21 mouse cellular contexts compared by ENCODE assay signal in genomic region chr6:91268318-91268717, GRCm38 (mm10). TPM values are rescaled to one million over a fixed set of nuclear protein-coding genes. Genes with fewer than 3 reads are reported as not detected.
A peak's percentile ranks its signal among the peaks of the same experiment; 100 is the strongest.
DNase-seq lines count a peak whose midpoint lies in the region; ATAC-seq and TF ChIP-seq lines count a peak whose summit lies in the region.
"Had no signal": no experiment of that assay in that cellular context is flagged by ENCODE, and none has a peak within 500 bp of the region (broad histone marks: within the 10 kb centered on the region; RNA-seq: fewer than 3 reads in every experiment).

No protein-coding gene starts in this region.

- no peak overlapping the region for H3K27ac ChIP-seq in embryonic facial prominence, embryonic 14.5 days (replicated peaks; ENCODE audit: low read depth, low read length)
- H3K27ac ChIP-seq in embryonic facial prominence, embryonic 10.5 days (replicated peaks), result no peak overlapping the region
- no peak overlapping the region for H3K27ac ChIP-seq in midbrain, embryonic 14.5 days (replicated peaks; ENCODE audit: low read depth, low read length)
- H3K27ac ChIP-seq in midbrain, embryonic 15.5 days, result no peak overlapping the region
- H3K27ac ChIP-seq: embryonic facial prominence, embryonic 15.5 days; forebrain, embryonic 15.5 days; hindbrain, embryonic 10.5 days; hindbrain, embryonic 14.5 days; intestine, embryonic 15.5 days had no signal

- H3K4me3 ChIP-seq in embryonic facial prominence, embryonic 14.5 days (ENCODE audit: low read depth, low read length), result no peak overlapping the region
- H3K4me3 ChIP-seq in embryonic facial prominence, embryonic 10.5 days, result no peak overlapping the region
- H3K4me3 ChIP-seq in midbrain, embryonic 14.5 days (replicated peaks; ENCODE audit: low read depth, low read length), result no peak overlapping the region
- no peak overlapping the region for H3K4me3 ChIP-seq in midbrain, embryonic 15.5 days
- H3K4me3 ChIP-seq: embryonic facial prominence, embryonic 15.5 days; forebrain, embryonic 15.5 days; heart, embryonic 12.5 days; hindbrain, embryonic 10.5 days; intestine, embryonic 15.5 days had no signal

- H3K4me2 ChIP-seq in embryonic facial prominence, embryonic 14.5 days (ENCODE audit: low read depth, low read length), result no peak overlapping the region
- no peak overlapping the region for H3K4me2 ChIP-seq in midbrain, embryonic 14.5 days (ENCODE audit: low read length)
- no peak overlapping the region for H3K4me2 ChIP-seq in midbrain, embryonic 15.5 days
- H3K4me2 ChIP-seq: embryonic facial prominence, embryonic 15.5 days; forebrain, embryonic 15.5 days; heart, embryonic 12.5 days; hindbrain, embryonic 14.5 days; intestine, embryonic 15.5 days had no signal

- TF ChIP-seq POLR2A in brain, embryonic 14.5 days (IDR thresholded peaks at IDR 0.05; ENCODE audit: borderline replicate concordance, extremely low read depth, insufficient read depth, insufficient read length, poor library complexity, severe bottlenecking), result no peak

- H3K27me3 ChIP-seq in embryonic facial prominence, embryonic 14.5 days (replicated peaks; ENCODE audit: control insufficient read depth, insufficient read depth, low read length), result no peaks in the 10 kb centered on the region
- 0 out of 2 replicates have a peak, but pooled peaks cover 4% of the 10 kb centered on the region for H3K27me3 ChIP-seq in embryonic facial prominence, embryonic 10.5 days (replicated peaks; ENCODE audit: low read depth, poor library complexity, severe bottlenecking)
- no peaks in the 10 kb centered on the region for H3K27me3 ChIP-seq in midbrain, embryonic 14.5 days (ENCODE audit: control insufficient read depth, insufficient read depth, low read length)
- H3K27me3 ChIP-seq in midbrain, embryonic 15.5 days (replicated peaks), result no peaks in the 10 kb centered on the region
- H3K27me3 ChIP-seq: embryonic facial prominence, embryonic 15.5 days; forebrain, embryonic 15.5 days; intestine, embryonic 15.5 days had no signal

- no peak for TF ChIP-seq CTCF in brain, embryonic 14.5 days (IDR thresholded peaks at IDR 0.05; ENCODE audit: borderline replicate concordance, extremely low read depth, insufficient read depth, insufficient read length)

- 50% methylated on average over 8 of the region's 9 CpGs for WGBS in embryonic facial prominence, embryonic 14.5 days
- WGBS in embryonic facial prominence, embryonic 10.5 days, result 68% methylated on average over 9 of the region's 9 CpGs
- 69% methylated on average over 9 of the region's 9 CpGs for WGBS in midbrain, embryonic 14.5 days
- 58% methylated on average over 9 of the region's 9 CpGs for WGBS in midbrain, embryonic 15.5 days

- H3K9ac ChIP-seq in embryonic facial prominence, embryonic 14.5 days (ENCODE audit: low read depth, low read length), result no peak overlapping the region
- H3K9ac ChIP-seq in midbrain, embryonic 14.5 days (replicated peaks; ENCODE audit: low read length), result no peak overlapping the region
- H3K9ac ChIP-seq in midbrain, embryonic 15.5 days, result no peak overlapping the region
- H3K9ac ChIP-seq: embryonic facial prominence, embryonic 15.5 days; forebrain, embryonic 15.5 days; heart, embryonic 12.5 days; hindbrain, embryonic 14.5 days; intestine, embryonic 15.5 days had no signal

- no peaks in the 10 kb centered on the region for H3K9me3 ChIP-seq in embryonic facial prominence, embryonic 14.5 days (ENCODE audit: control insufficient read depth, low read length)
- H3K9me3 ChIP-seq in embryonic facial prominence, embryonic 10.5 days, result no peaks in the 10 kb centered on the region
- no peaks in the 10 kb centered on the region for H3K9me3 ChIP-seq in midbrain, embryonic 14.5 days (ENCODE audit: control insufficient read depth, low read length)
- no peaks in the 10 kb centered on the region for H3K9me3 ChIP-seq in midbrain, embryonic 15.5 days
- H3K9me3 ChIP-seq: embryonic facial prominence, embryonic 15.5 days; forebrain, embryonic 15.5 days; heart, embryonic 12.5 days; hindbrain, embryonic 10.5 days; intestine, embryonic 15.5 days had no signal

- peak; percentile 26 for DNase-seq in embryonic facial prominence, embryonic 14.5 days (ENCODE audit: low spot score)
- no peak for DNase-seq in embryonic facial prominence, embryonic 10.5 days (ENCODE audit: low spot score)
- DNase-seq in midbrain, embryonic 14.5 days, result peak; percentile 14
- peak; percentile 64 for DNase-seq in brain, embryonic 14.5 days (ENCODE audit: low read depth)
- DNase-seq in thymus, postnatal 14 days, result peak; percentile 64
- no peak for DNase-seq in adrenal gland, postnatal 14 days
- no peak for DNase-seq in left cerebral cortex, adult 18-20 months (ENCODE audit: low spot score in 2 of 2)
- DNase-seq: adrenal gland, postnatal 25 days; cerebellum, adult 2 months; cerebellum, postnatal 14 days; gastrocnemius, postnatal 25 days had no signal

- 0 out of 2 replicates have a peak, but pooled peaks have one; percentile 20 for ATAC-seq in embryonic facial prominence, embryonic 14.5 days (ENCODE audit: low read depth)
- no peak for ATAC-seq in midbrain, embryonic 14.5 days (ENCODE audit: low FRiP score, low TSS enrichment)
- ATAC-seq in midbrain, embryonic 15.5 days (replicated peaks), result no peak
- ATAC-seq: activated CD4-positive, CD25-positive, alpha-beta regulatory T cell, adult 4 months; forebrain, embryonic 15.5 days; intestine, embryonic 15.5 days had no signal

- peaks cover 68% of the 10 kb centered on the region for H3K36me3 ChIP-seq in embryonic facial prominence, embryonic 14.5 days (ENCODE audit: control insufficient read depth, insufficient read depth, low read length)
- peaks cover 62% of the 10 kb centered on the region for H3K36me3 ChIP-seq in embryonic facial prominence, embryonic 10.5 days (replicated peaks)
- no peaks in the 10 kb centered on the region for H3K36me3 ChIP-seq in midbrain, embryonic 14.5 days (ENCODE audit: control insufficient read depth, insufficient read depth, low read length)
- H3K36me3 ChIP-seq in midbrain, embryonic 15.5 days (replicated peaks), result no peaks in the 10 kb centered on the region
- H3K36me3 ChIP-seq: forebrain, embryonic 15.5 days; hindbrain, embryonic 10.5 days; intestine, embryonic 15.5 days had no signal

- no peaks in the 10 kb centered on the region for H3K4me1 ChIP-seq in embryonic facial prominence, embryonic 14.5 days (ENCODE audit: control insufficient read depth, insufficient read depth, low read length)
- 0 out of 2 replicates have a peak, but pooled peaks cover 3% of the 10 kb centered on the region for H3K4me1 ChIP-seq in embryonic facial prominence, embryonic 10.5 days
- H3K4me1 ChIP-seq in midbrain, embryonic 14.5 days (ENCODE audit: control insufficient read depth, insufficient read depth, low read length), result no peaks in the 10 kb centered on the region
- H3K4me1 ChIP-seq in midbrain, embryonic 15.5 days, result 0 out of 2 replicates have a peak, but pooled peaks cover 9% of the 10 kb centered on the region
- H3K4me1 ChIP-seq: embryonic facial prominence, embryonic 15.5 days; heart, embryonic 12.5 days; intestine, embryonic 15.5 days had no signal

RNA-seq across cellular contexts. Expression of gene Fbln2, which starts 56.1 kb away (rescaled TPM):
- 202 and 230 TPM in 2 replicates for polyA plus RNA-seq in embryonic facial prominence, embryonic 14.5 days (2014; fragmentation: Nextera tagmentation; extraction: Ambion mirVana)
- 56.6 and 69.0 TPM in 2 replicates for polyA plus RNA-seq in embryonic facial prominence, embryonic 10.5 days (2016; fragmentation: Nextera tagmentation; extraction: Ambion mirVana)
- 4.8 and 12.0 TPM in 2 replicates for polyA plus RNA-seq in midbrain, embryonic 14.5 days (2014; fragmentation: Nextera tagmentation; extraction: Ambion mirVana)
- 15.1 and 16.7 TPM in 2 replicates for polyA plus RNA-seq in midbrain, embryonic 15.5 days (2015; fragmentation: Nextera tagmentation; extraction: Ambion mirVana)
- polyA plus RNA-seq in brain, embryonic 14.5 days (2012; rRNA removed), result 24.7 and 40.5 TPM in 2 replicates
- 32.3 and 38.2 TPM in 2 replicates for total RNA-seq in adrenal gland, postnatal 14 days (2021)
- total RNA-seq in left cerebral cortex, adult 18-20 months (2021), result 1 to 10 TPM; 6.5 to 7.3 TPM
- total RNA-seq: common myeloid progenitor, adult 5-6 weeks; granulocyte monocyte progenitor cell, adult 5-6 weeks had no signal

Comparison
In these comparisons a context has a peak if more than half of its experiments do, and no peak if none do; other contexts are left out.
1. DNase-seq: peak in embryonic facial prominence, embryonic 14.5 days (single experiment), midbrain, embryonic 14.5 days (single experiment), brain, embryonic 14.5 days (single experiment) and thymus, postnatal 14 days (single experiment); none in embryonic facial prominence, embryonic 10.5 days (single experiment), adrenal gland, postnatal 14 days (single experiment) and left cerebral cortex, adult 18-20 months (0 of 2).